Mouse (Mus musculus) liver, postnatal 0 days (tissue): Measurements from ENCODE around the gene Ralgps1. TPM values are rescaled to one million over a fixed set of nuclear protein-coding genes. Genes with fewer than 3 reads are reported as not detected.

Experiments used
- ATAC-seq: fragments of 200-750 bp; cut with Nextera tagmentation; 2 replicates; pipeline ENCODE4 v1.8.0; 2017; ENCODE audit warnings: mild to moderate bottlenecking, moderate library complexity
- DNase-seq: peaks from one replicate; pipeline ENCODE4 v3.0.0-alpha.2; 2016
- H3K27ac ChIP-seq: fragments of 300-500 bp; sonication (generic); 2 replicates; pipeline ENCODE4 v1.5.1; 2014; ENCODE audit warnings: antibody characterized with exemption, moderate library complexity, mild to moderate bottlenecking, low read depth
- H3K27me3 ChIP-seq: fragments of 300-500 bp; sonication (generic); 2 replicates; pipeline ENCODE4 v1.6.1; 2014; ENCODE audit warnings: low read length, control low read depth, mixed read lengths; ENCODE audit not compliant: insufficient read depth
- H3K36me3 ChIP-seq: fragments of 300-500 bp; sonication (generic); replicated peaks from 2 replicates; pipeline ENCODE4 v1.6.1; 2014; ENCODE audit warnings: mild to moderate bottlenecking, control low read depth, low read length, moderate library complexity, mixed read lengths; ENCODE audit not compliant: insufficient read depth
- H3K4me1 ChIP-seq: fragments of 300-500 bp; sonication (generic); 2 replicates; pipeline ENCODE4 v1.6.1; 2014; ENCODE audit warnings: antibody characterized with exemption, mild to moderate bottlenecking, control low read depth; ENCODE audit not compliant: insufficient read depth
- H3K4me2 ChIP-seq: fragments of 300-500 bp; sonication (generic); 2 replicates; pipeline ENCODE4 v1.6.1; 2014; ENCODE audit warnings: low read depth, mild to moderate bottlenecking, low read length, moderate library complexity, mixed read lengths
- H3K4me3 ChIP-seq: fragments of 300-500 bp; sonication (generic); 2 replicates; pipeline ENCODE4 v1.5.1; 2014; ENCODE audit warnings: low read depth, low read length
- H3K9ac ChIP-seq: fragments of 300-500 bp; sonication (generic); replicated peaks from 2 replicates; pipeline ENCODE4 v1.6.1; 2014; ENCODE audit warnings: mild to moderate bottlenecking, moderate library complexity
- H3K9me3 ChIP-seq: fragments of 300-500 bp; sonication (generic); 2 replicates; pipeline ENCODE4 v1.6.1; 2016; ENCODE audit warnings: mild to moderate bottlenecking, control low read depth, low read length, mixed read lengths
- CTCF ChIP-seq: sonication (generic); IDR thresholded peaks from 2 replicates; pipeline ENCODE4 v1.5.1; 2016; ENCODE audit warnings: antibody characterized with exemption, low read depth
- EP300 ChIP-seq: IDR thresholded peaks from 2 replicates; pipeline ENCODE4 v1.6.1; 2016; ENCODE audit warnings: antibody characterized with exemption, low read depth, mild to moderate bottlenecking
- WGBS: fragments of 180-500 bp; shearing (Covaris S2); extraction: QIAGEN DNeasy Blood & Tissue Kit; methylation state at CpG from one replicate; pipeline ENCODE4 v1.1.7; 2014; ENCODE audit not compliant: insufficient replicate concordance; 5-methylcytosine and 5-hydroxymethylcytosine counted together
- polyA plus RNA-seq: library from polyadenylated mRNA; unstranded; fragments of >200 nt; fragmentation: Nextera tagmentation; extraction: Ambion mirVana; gene quantifications from 2 replicates; pipeline ENCODE4 v1.2.1, GENCODE M21; 2015

The Ralgps1 gene
- polyA plus RNA-seq, 1 experiment from 2014 or later = 0.83 TPM

DNA sequence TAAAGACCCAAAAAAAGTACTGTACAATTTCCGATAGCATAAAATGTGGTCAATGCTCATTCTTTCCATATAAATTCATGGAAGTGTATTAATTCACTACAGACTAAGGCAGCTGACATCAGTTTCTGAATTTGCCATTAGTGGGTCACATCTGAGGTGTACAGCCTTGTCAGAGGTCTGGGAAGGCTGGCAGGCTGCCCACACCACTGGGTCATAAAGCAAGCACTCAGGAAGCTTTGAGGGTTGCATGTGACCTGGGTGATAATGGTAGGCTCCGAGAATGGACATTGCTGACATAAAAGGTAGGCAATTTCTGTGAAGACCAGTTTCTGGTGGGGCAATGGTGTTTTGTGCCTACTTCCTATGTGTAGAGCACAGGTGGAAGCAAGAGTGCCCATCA lies 183.4 kb downstream of the Ralgps1 start:
- Histone ChIP-seq H3K4me3 (no peak overlapping the region), H3K4me1 (no peaks in the 10 kb centered on the region), H3K36me3 (no peaks in the 10 kb centered on the region), H3K9me3 (no peaks in the 10 kb centered on the region), H3K4me2 (no peak overlapping the region), H3K9ac (no peak overlapping the region), H3K27me3 (no peaks in the 10 kb centered on the region), H3K27ac (no peak overlapping the region)
- DNase-seq (no peak), ATAC-seq (no peak)
- 57% methylated on average over 2 of the region's 2 CpGs for WGBS
- TF ChIP-seq CTCF = no peak
- no peak for TF ChIP-seq EP300

DNA sequence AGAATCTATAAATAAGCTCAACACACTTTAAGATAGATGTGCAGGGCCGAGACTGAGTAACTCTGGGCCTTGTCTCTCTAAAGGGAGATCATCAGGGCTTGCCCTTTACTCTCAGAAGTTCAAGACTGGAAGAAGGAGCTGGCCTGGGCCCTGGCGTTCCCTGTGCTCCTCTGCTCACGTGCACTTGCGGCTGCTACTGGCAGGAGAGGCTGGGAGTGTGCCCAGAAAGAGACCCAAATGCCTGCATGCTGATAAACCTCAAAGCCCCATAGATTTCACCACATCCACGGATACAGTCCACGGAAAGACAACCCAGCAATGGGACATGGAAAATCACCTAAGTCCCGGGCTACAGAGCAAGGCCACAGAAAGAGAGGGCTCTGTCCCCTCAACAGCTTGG lies 184.8 kb downstream of the Ralgps1 start:
- Histone ChIP-seq H3K27ac (no peak overlapping the region), H3K9ac (no peak overlapping the region), H3K9me3 (no peaks in the 10 kb centered on the region), H3K27me3 (no peaks in the 10 kb centered on the region), H3K4me3 (no peak overlapping the region), H3K36me3 (no peaks in the 10 kb centered on the region), H3K4me2 (no peak overlapping the region), H3K4me1 (no peaks in the 10 kb centered on the region)
- 65% methylated on average over 7 of the region's 7 CpGs for WGBS
- ATAC-seq (no peak), DNase-seq (no peak)
- TF ChIP-seq EP300 (no peak), CTCF (no peak)

DNA sequence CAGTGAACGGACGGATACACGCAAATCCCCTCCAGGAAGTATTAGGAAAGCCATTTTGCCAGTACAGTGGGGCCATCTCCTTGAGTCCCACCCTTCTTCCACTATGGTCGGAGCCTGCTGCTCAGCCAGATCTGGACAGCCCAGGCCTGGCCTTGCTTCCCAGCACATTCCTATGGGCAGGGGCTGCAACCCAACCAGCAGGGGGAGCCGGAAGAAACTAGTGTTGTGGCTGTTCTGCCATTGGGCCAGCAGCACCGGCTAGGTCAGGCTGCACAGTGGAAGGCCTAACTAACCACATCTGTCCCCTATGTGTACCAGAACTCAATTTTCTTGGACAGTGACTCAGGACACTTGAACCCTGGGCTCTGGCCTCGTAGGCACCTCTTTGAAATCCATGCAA lies 186.0 kb downstream of the Ralgps1 start:
- H3K27ac ChIP-seq = no peak overlapping the region
- H3K36me3 ChIP-seq = no peaks in the 10 kb centered on the region
- H3K27me3 ChIP-seq = no peaks in the 10 kb centered on the region
- H3K9ac ChIP-seq = no peak overlapping the region
- H3K9me3 ChIP-seq = no peaks in the 10 kb centered on the region
- 75% methylated on average over 7 of the region's 7 CpGs for WGBS
- ATAC-seq (no peak), DNase-seq (peak; percentile 61)
- H3K4me1 ChIP-seq = no peaks in the 10 kb centered on the region
- TF ChIP-seq EP300 (no peak), CTCF (peak; percentile 68)
- no peak overlapping the region for H3K4me2 ChIP-seq
- no peak overlapping the region for H3K4me3 ChIP-seq

GRCm38 (mm10) chr2:33184641-33185040 lies 186.6 kb downstream of the Ralgps1 start:
- no peaks in the 10 kb centered on the region for H3K9me3 ChIP-seq
- no peak overlapping the region for H3K27ac ChIP-seq
- ATAC-seq (no peak), DNase-seq (no peak)
- H3K27me3 ChIP-seq = no peaks in the 10 kb centered on the region
- H3K36me3 ChIP-seq = no peaks in the 10 kb centered on the region
- no peak overlapping the region for H3K4me2 ChIP-seq
- H3K4me1 ChIP-seq = no peaks in the 10 kb centered on the region
- no peak overlapping the region for H3K4me3 ChIP-seq
- no peak overlapping the region for H3K9ac ChIP-seq
- WGBS = 75% methylated on average over 10 of the region's 10 CpGs
- TF ChIP-seq CTCF = no peak
- no peak for TF ChIP-seq EP300

GRCm38 (mm10) chr2:33183321-33183720 lies 188.0 kb downstream of the Ralgps1 start:
- ATAC-seq (no peak), DNase-seq (no peak)
- H3K9me3 ChIP-seq = no peaks in the 10 kb centered on the region
- WGBS = 83% methylated on average over 7 of the region's 7 CpGs
- peaks cover 3% of the 10 kb centered on the region; the same call in 1 of the 2 replicates for H3K4me1 ChIP-seq
- no peak for TF ChIP-seq CTCF
- TF ChIP-seq EP300 = no peak
- no peak overlapping the region for H3K4me2 ChIP-seq
- H3K27me3 ChIP-seq = no peaks in the 10 kb centered on the region
- H3K4me3 ChIP-seq = no peak overlapping the region
- no peak overlapping the region for H3K27ac ChIP-seq
- H3K9ac ChIP-seq = no peak overlapping the region
- no peaks in the 10 kb centered on the region for H3K36me3 ChIP-seq

GRCm38 (mm10) chr2:33179930-33180630 lies 191.2 kb downstream of the Ralgps1 start:
- H3K4me3 ChIP-seq = no peak overlapping the region
- no peak overlapping the region for H3K9ac ChIP-seq
- no peaks in the 10 kb centered on the region for H3K36me3 ChIP-seq
- H3K9me3 ChIP-seq = no peaks in the 10 kb centered on the region
- 77% methylated on average over 16 of the region's 16 CpGs for WGBS
- TF ChIP-seq EP300 (no peak), CTCF (no peak)
- ATAC-seq (no peak), DNase-seq (no peak)
- no peak overlapping the region for H3K4me2 ChIP-seq
- H3K27ac ChIP-seq = no peak overlapping the region
- no peaks in the 10 kb centered on the region for H3K27me3 ChIP-seq
- H3K4me1 ChIP-seq = peaks cover 14% of the 10 kb centered on the region; the same call in 1 of the 2 replicates
